Mouse (Mus musculus) neutrophil, adult 5-6 weeks (primary cell): ENCODE data around the gene Esp38. TPM values are rescaled to one million over a fixed set of nuclear protein-coding genes. Genes with fewer than 3 reads are reported as not detected.
"Not testable (repeated sequence)": the region's sequence is repeated elsewhere in the genome, so short reads cannot be mapped to it uniquely, and the experiment has no call there.

ENCODE experiments used
- ATAC-seq: fragments of 151-379, 151-347 bp; 2 replicates; pipeline ENCODE4 v1.8.0; 2017; ENCODE audit warnings: mild to moderate bottlenecking, moderate TSS enrichment; ENCODE audit not compliant: insufficient number of reproducible peaks, poor library complexity, low FRiP score, severe bottlenecking; ENCODE audit errors: extremely low read depth
- total RNA-seq: library from RNA; stranded (forward); fragments of 200-1000 nt; gene quantifications from 2 replicates; pipeline ENCODE4 v1.2.3, GENCODE M21; 2017

Esp38 gene
- total RNA-seq = not detected in 2 replicates

- no peak for ATAC-seq
These were observed at the start of gene Esp38 for GRCm38 (mm10) chr17:39950220-39950619. Gene Esp38, plus strand, starts transcription at chr17:39950520.

DNA sequence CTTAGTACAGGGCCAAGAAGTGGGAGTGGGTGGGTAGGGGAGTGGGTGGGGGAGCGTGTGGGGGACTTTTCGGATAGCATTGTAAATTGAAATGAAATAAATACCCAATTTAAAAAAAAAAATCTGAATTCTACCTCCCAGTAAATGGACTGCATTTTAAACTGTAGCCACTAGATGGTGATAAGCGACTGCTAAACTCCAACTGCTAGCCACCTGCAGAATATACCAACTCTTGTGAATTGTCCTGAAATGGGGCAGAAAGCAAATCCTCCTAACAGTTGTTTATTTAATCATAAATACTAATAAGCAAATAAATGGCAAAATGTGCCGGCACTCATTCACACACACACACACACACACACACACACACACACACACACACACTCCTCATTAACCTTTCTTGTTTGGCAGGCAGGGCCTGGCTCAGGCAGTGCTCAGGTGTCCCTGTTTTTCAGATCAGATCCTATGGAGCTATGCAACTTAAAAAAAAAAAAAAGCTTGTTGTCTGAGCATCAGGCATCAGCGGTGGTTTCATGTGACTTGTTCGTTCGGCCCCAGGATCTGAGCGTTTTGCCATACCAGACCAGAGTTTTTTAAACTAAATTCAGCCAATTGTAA is 47.3 kb upstream of the Esp38 start:
- not testable (repeated sequence) for ATAC-seq

Other genes starting within 250 kb of the Esp38 start
- gene AC192777.2, start 144.9 kb downstream of the Esp38 start, total RNA-seq = not detected in 2 replicates